Mouse (Mus musculus) spleen, postnatal 14 days (tissue): ENCODE measurements around the gene Tet1.
"Not testable (repeated sequence)": the region's sequence is repeated elsewhere in the genome, so short reads cannot be mapped to it uniquely, and the experiment has no call there.

Experiments
- DNase-seq, 2 experiments: peaks; one replicate each; pipeline ENCODE4 v3.0.0; 2021 to 2022; ENCODE audit warnings: low spot score in 2 of 2

Gene Tet1

DNA sequence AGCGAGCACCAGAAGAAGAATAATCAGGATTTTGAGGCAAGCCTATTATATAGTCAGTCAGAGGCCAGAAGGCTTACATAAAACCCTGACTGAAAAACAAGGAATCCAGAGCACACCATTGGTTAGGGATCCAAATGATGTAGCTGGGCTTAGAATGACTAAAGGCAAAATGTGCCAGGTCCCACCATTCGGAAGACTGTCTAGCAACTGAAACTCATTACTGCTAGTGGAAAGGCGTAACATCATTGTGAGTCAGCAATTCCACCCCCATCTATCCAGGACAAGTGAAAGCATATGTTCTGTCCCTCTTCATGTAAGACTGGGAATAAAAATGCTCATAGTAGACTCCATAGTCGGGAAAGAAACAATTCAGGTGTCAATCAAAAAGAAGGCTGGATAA lies 57.8 kb downstream of the Tet1 start:
- no peak for DNase-seq

DNA sequence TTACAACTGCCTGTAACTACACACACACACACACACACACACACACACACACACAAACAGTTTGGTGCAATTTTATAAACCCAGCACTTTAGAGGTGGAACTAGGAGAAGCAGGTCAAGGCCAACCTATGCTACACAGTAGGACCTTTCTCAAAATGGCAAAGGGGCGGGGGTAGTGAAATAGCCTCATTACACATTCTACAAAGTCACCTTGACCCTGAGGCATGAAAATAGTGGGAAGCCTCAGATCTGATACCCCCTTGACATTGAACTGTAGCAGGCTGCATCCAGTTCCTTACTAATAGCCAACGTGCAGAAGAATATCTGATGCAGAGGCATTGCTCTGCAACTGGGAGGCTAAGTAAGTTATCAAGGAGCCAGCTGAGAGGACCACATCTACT lies 60.0 kb downstream of the Tet1 start:
- no peak for DNase-seq

DNA sequence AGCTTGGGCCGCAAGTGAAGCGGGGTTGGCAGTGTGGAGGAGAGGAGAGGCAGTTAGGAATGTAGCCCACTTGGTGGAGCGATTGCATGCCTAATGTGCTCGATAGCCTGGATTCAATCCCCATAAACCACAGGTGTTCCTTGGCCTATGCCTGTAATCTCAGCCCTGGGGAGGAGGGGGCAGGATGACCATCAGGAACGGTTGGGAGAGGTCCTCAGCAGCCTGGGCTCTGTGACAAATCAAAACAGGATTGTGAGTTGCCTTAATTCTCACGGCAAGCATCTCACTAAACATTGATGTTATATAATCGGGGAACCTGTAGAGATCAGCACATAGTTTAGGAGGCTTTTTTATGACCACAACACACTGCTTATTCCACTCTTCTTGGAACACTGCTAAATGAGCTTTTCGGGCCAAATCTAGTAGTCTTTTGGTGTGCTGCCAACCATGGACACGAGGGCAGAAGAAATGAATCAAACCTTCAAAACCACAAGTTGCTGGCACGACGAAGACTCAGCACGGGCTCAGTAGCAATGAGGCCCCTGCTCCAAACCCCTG lies 61.6 kb downstream of the Tet1 start:
- no peak for DNase-seq

DNA sequence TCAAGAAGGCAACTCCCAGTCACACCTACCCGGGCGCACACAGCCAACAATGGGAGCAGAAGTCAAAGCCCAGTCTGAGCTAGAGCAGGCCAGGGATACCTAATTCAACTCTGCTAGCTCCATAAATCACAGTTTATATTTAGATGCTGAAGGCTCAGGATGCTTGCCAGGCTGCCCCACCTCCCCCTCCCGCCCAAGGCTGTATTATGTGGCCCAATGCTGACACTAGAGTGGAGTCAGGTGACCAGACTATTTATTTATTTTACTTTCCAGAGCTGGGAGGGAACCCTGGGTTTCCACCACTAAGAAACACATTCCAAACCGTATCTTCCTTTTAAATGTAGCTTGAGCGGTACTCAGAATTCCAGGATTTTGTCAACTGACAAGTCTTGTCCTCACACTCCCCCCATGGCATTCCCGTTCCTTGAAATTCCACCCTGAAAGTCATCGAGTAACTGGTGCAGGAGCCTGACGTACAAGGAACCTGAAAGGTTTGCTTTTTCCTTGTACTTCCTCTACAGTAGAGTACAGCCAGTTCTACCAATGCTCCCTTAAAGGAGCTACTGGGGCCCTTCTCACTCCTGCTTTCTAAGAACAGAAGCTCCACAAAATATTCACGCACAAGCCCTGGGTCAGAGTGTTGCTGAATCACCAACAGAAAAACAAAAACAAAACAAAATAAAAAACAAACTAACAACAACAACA lies 64.9 kb downstream of the Tet1 start:
- no peak for DNase-seq

DNA sequence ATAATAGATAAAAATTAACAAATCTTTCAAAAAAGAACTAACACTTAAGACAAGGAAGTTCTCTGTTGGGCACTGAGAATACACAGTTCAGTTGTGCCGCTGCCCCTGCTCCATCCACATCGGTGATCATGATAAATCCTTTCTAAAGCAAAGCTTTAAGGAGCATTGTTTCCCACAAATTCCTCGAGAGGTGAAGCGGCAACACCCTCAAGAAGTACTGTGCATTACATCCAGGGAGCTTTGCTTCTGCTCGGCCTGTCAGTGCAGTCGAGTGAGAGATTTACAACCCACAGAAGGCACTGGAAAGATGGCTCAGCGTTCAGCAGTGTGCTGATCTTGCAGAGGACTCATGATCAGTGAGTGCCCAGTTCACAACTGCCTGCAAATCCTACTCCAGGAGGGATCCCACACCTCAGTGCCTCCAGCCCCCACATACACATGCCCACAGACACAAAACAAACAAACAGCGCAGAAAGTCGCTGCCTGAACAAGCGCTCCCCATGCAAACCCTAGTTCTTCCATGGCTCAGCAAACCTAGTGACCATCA lies 66.8 kb downstream of the Tet1 start:
- DNase-seq: no peak

DNA sequence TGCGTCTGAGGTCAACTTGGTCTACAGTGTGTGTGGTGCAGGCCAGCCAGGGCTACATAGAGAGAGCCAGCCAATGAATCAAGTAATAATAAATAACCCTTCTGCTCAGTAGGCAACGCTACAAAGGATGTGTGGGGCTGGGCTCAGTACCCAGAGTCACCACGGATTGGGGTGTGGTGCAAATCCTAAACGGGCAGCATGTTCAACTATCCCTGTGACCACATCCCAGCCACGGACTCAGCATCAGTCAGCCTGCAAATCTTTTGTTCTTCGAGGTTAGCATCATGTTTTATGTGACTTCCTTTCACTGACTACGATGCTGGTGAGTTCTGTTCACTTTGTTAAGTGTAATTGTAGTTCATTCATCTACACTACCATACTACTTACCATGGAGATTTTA lies 68.1 kb downstream of the Tet1 start:
- DNase-seq: no peak

DNA sequence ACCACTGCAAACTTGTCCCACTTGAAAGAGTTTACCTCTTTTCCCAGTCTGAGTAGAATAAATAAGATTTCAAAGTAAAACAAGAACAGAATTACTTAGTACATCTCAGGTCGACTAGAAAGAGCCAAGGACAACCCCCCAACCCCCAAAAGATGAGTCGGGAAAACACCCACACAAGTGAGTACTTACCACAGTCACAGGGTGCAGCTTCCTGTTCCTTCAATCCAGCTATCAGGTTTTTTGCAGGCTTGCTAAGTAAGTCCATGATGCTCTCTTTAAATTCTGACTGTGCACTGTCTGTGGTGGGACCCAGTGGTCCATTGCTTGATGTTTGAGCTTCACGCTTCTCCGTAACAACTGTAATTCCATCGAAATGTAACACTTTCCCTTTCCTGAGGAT lies 70.8 kb downstream of the Tet1 start:
- DNase-seq: no peak

DNA sequence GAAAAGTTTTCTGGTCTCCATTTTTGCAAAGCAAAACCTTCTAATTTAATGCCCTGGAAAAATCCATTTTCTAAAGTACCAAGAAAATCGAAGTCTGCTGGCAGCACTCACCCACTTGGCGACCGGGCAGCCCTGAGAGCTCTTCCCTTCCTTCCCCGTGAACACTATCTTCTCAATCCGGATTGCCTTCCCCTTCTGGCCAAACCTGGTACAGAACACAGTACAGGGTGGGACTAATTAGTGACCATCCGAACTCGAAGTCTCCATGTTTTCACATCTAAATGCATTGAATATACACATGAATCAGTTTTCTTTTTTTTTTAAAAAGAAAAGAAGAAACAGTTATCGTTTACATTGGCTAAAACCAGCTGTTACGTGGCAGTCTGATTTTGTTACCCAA lies 76.0 kb downstream of the Tet1 start:
- no peak for DNase-seq

DNA sequence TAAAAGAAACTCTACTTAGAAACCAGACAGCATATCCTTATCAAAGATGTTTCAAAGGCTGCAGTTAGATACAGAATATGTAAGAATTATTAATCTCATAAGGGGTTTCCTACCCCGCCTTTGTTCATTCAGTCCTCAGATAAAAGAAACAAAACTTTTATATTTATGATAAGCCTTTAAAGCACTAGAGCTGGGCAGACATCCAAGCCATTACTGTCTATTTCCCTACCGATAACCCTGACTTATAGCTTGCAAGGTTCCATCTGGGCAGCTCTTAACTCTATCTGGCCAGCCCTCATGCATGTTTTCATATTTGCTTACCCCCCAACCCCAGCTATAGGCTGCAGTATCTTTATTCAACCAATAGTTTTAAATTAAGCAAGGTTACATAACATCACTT lies 77.2 kb downstream of the Tet1 start:
- DNase-seq: no peak

DNA sequence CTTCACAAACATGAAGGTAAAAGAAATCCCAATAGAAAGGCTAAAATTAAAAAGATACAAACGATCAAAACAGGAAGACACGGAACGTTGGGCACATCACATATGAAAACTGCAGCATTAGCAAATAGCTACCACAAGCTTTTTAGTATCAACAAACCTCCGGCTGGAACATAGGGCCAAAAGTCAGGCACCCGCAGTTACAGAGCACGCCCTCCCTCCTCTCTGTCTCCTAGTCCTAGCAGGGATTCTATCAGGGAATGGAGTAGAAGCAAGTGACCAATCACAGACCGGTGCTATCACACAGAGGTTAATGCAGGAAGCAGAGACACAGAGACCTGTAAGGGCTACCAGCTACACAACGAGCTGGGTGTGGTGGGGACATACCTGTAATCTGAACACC lies 84.3 kb downstream of the Tet1 start:
- no peak for DNase-seq

DNA sequence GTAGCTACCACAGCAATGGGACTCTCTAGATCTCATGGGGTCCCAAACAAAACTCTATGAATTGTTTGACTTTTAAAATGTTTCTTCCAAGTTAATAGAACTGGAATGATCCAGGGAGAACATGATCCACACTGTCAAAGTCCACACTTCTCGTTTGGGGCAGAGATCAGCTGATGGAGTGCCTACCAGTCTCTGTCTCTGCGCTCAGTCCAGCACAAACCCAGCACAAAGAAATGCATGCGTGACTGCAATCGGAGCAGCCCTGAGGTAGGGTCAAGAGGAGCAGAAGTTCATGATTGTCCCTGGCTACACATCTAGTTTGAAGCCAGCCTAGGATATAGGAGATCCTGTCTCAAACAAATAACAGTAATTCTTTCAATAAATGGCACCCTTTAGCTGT lies 85.4 kb downstream of the Tet1 start:
- no peak for DNase-seq

DNA sequence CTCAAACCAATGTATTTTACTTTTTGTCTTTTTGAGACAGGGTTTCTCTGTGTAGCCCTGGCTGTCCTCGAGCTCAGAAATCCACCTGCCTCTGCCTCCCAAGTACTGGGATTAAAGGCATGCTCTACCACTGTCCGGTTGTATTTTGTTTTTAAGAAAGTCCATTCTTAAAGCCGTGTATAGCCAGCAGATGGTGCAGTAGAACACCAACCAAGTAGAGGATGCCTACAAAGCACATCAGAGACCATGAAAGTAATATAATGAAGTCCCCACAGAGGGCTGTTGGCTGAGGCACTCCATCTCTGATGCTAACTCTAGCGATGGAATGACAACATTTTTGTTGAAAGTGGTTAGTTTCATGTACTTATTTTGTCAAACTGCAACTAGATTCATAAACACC lies 98.8 kb downstream of the Tet1 start:
- no peak for DNase-seq

DNA sequence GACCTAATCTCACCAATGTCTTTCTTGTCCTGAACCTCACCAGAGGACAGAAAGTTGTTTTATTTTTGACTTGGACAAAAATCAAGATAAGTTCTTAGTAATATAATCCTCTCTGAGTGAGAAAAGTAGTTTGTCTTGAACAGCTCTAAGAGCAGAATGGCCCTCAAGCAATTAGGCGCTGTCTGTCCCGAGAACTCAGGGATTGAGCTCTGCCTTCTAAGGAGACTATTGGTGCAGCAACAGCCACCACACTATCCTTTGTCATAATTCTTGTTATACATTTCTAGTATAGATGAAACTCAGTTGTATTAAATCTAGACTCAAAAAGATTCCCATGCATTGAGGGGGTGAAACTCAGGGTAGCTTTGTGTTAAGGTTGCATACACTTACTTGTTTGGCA lies 100.0 kb downstream of the Tet1 start:
- DNase-seq: no peak

DNA sequence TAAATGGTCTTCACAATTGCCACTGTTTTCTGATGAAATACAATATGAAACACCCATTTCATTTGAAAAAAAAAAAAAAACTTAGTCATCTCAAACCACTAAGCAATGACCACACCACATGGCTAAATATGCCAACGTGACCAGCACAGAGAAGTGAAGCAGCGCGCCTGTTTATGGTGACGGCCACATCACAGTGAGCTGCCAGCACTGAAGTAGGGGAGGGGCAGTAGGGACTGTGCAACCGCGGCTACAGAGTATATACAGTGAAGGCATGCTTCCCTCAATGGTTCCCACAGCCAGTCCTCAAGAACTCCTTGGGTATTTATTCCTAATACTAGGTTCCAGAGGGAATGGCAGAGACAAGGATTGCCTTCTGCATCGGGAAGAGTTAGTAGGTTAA lies 100.5 kb downstream of the Tet1 start:
- no peak for DNase-seq

DNA sequence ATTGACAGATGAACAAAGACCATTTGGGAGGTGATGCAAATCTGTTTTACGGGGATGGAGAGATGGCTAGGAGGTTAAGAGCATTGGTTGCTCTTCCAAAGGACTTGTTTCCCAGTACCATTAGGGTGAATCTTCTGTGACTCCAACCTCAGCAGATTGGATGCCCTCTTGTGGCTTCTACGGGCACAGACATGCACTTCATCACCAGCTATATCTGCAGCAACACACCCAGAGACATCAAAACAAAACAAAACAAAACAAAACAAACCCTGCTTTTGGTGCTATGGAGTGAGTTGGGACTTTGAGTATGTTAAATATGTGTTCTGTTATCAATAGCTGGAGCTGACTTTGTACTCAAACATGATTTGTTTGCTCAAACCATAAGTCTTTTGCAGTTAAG lies 104.7 kb downstream of the Tet1 start:
- no peak for DNase-seq

DNA sequence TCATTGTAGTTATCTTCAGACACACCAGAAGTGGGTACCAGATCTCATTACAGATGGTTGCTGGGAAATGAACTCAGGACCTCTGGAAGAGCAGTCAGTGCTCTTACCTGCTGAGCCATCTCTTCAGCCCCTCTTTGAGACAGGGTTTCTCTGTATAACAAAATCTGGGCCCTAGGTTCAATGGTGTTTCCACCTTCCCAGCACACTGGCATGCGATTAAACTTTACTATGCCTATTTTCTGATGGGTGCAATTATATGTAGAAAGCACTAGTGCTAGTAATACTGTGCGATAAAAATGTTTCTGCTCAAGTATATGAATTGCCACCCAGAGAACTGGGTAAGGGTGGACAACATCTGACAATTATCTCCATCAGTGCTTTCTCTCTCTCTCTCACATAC lies 105.5 kb downstream of the Tet1 start:
- DNase-seq: no peak

DNA sequence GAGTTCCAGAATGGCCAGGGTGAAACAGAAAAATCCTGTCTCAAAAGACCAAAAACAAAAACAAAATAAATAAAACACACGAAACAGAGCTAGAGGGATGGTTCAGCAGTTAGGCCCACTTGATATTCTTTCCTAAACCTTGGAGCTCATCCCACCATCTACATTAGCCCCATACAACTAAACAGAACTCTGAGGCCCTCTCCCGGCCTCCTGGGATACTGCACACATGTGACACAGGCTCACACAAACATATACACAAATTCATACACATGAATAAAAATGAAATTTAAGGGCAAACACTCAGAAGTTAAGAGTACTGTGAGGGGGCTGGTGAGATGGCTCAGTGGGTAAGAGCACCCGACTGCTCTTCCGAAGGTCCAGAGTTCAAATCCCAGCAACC lies 114.6 kb downstream of the Tet1 start:
- DNase-seq: no peak

DNA sequence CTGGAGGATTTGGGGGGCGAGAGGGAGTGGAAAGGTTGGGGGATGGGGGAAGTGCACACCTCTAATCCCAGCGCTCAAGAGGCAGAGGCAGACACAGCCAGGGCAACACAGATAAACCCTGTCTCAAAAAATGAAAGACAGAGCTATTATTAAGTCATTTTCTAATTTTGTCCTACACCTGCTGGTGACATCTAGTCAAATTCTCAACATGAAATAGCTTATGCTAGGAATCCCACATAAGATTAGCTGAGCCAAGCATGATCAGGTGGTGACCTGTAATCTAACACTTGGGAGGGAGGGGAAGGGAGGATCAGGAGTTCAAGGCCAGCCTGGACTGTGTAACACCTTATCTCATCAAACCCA lies 115.7 kb downstream of the Tet1 start:
- no peak for DNase-seq

DNA sequence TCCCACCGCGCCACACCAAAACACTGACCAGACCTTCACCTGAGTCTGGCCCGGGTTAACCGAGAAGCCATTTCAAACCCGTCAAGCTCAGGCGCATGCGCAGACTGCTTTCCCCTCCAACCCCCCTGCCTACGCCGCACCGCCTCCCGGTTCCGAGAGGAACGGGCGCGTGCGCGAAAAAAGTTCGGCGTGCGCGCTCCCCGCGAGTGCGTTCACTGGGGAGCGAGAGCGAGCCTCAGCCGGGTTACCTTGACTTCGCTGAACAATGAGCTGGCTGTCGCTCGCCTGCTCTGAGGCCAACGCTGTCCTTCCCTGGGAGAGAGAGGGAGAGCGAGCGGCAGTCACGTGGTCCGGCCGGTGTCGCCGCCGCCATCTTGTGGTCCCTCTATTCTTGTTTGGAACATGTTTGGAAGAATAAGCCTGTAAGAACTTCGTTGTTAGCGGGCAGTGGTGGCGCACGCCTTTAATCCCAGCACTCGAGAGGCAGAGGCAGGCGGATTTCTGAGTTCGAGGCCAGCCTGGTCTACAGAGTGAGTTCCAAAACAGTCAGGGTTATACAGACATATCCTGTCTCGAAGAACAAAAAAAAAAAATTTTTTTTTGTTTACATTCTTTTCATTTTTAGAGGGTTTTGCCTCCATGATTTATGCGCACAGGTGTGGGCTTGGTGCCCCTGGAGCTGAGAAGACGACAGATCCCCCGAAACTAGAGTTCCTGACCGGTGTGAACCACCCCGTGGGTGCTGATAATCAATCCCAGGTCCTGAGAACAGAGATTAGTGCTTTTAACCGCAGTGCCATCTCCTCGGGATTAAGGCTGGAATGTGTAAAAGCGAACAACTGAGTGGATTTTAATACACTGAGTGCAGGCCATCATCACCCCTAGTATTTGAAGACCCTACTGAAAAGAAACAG lies 116.4 kb downstream of the Tet1 start, which contains the start of gene Ccar1:
Ccar1 (minus strand) TSS at position 110 of the 914 bp plus-strand sequence.
- DNase-seq: peak; percentile 97 to 99

DNA sequence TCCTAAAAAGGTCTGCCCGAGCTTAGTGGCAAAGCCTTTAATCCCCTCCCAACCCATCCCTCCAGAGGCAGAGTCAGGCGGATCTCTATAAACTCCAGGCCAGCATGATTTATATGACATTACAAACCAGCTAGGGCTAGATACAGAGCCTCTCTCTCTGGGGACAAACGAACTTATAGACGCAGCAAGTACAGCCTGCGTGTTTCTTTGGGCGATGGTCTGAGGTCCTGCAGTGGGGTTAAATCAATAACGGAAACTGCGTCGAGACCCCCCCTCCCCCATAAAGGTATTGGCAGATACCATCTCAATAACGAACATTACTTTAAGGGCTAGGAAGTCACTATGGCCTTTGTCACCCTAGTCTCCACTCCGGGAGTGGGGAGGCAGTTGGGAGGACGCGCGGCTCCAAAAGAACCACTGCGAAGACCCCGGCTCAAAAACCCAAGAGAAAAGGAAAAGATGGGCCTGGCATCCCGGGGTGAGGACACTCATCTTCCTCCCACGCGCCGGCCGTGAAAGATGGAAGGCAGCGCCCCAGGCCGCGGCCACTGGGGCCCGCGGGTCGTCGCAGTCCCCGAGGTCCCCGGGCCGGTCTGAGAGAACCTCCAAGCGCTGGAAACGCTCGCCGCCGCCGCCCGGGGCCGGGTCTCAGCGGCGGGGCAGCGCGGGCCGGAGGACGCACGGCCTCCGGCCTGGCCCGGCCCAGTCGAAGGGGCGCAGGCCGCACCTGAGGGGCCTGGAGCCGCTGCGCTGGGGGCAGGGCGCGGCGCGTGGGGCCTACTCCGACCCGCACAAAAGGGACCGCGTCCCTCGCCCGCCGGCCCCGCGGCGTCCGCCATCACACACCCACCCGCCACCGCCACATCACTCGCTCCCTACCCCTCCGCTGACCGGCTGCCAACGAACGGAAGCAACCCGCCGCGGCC lies 117.3 kb downstream of the Tet1 start:
- no peak for DNase-seq

DNA sequence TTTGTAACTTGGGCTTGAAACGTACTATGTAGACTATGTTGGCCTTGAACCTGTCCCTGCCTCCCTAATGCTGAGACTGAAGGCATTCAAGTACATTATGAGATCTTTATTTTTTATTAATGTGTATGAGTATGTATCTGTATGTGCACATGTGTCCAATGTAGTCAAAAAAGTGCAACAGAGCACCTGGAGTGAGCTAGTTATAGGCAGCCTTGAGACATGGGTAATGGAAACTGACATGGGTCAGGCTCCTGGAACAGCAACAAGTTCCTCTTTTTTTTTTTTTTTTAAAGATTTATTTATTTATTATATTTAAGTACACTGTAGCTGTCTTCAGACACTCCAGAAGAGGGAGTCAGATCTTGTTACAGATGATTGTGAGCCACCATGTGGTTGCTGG lies 127.0 kb downstream of the Tet1 start:
- not testable (repeated sequence) for DNase-seq
